Mouse (Mus musculus) liver, embryonic 16.5 days (tissue): ENCODE measurements around the gene Jchain. TPM values are rescaled to one million over a fixed set of nuclear protein-coding genes. Genes with fewer than 3 reads are reported as not detected.

Source experiments
- ATAC-seq: fragments of 200-750 bp; cut with Nextera tagmentation; 2 replicates; pipeline ENCODE4 v1.8.0; 2017; ENCODE audit warnings: low read depth, mild to moderate bottlenecking, moderate number of reproducible peaks, moderate library complexity
- H3K27ac ChIP-seq: fragments of 300-500 bp; sonication (generic); 2 replicates; pipeline ENCODE4 v1.5.1; 2014; ENCODE audit warnings: mild to moderate bottlenecking, low read length
- H3K27me3 ChIP-seq: fragments of 300-500 bp; sonication (generic); 2 replicates; pipeline ENCODE4 v1.6.1; 2014; ENCODE audit warnings: low read depth, low read length, mixed read lengths; ENCODE audit not compliant: control insufficient read depth, insufficient read depth
- H3K36me3 ChIP-seq: fragments of 300-500 bp; sonication (generic); 2 replicates; pipeline ENCODE4 v1.6.1; 2014; ENCODE audit warnings: mild to moderate bottlenecking; ENCODE audit not compliant: control insufficient read depth, insufficient read depth
- H3K4me1 ChIP-seq: fragments of 300-500 bp; sonication (generic); 2 replicates; pipeline ENCODE4 v1.6.1; 2014; ENCODE audit warnings: low read depth, low read length, mixed read lengths; ENCODE audit not compliant: control insufficient read depth
- H3K4me2 ChIP-seq: fragments of 300-500 bp; sonication (generic); 2 replicates; pipeline ENCODE4 v1.6.1; 2014; ENCODE audit warnings: low read depth, low read length, mixed read lengths
- H3K4me3 ChIP-seq: fragments of 300-500 bp; sonication (generic); 2 replicates; pipeline ENCODE4 v1.5.1; 2014; ENCODE audit warnings: low read depth, mild to moderate bottlenecking, low read length
- H3K9ac ChIP-seq: fragments of 300-500 bp; sonication (generic); 2 replicates; pipeline ENCODE4 v1.6.1; 2014; ENCODE audit warnings: low read depth, low read length
- H3K9me3 ChIP-seq: fragments of 300-500 bp; sonication (generic); replicated peaks from 2 replicates; pipeline ENCODE4 v1.6.1; 2016; ENCODE audit warnings: low read length; ENCODE audit not compliant: control insufficient read depth
- WGBS: fragments of 180-500 bp; shearing (Covaris S2); extraction: QIAGEN DNeasy Blood & Tissue Kit; methylation state at CpG from one replicate; pipeline ENCODE4 v1.1.7; 2014; ENCODE audit not compliant: insufficient replicate concordance; 5-methylcytosine and 5-hydroxymethylcytosine counted together
- polyA plus RNA-seq: library from polyadenylated mRNA; unstranded; fragments of >200 nt; fragmentation: Nextera tagmentation; extraction: Ambion mirVana; gene quantifications from 2 replicates; pipeline ENCODE4 v1.2.1, GENCODE M21; 2015

Jchain gene
- polyA plus RNA-seq, 1 experiment from 2014 or later: 0.06 TPM

GRCm38 (mm10) chr5:88540845-88541244, 13.2 kb upstream of the Jchain start:
- no peak overlapping the region for H3K9ac ChIP-seq
- no peak overlapping the region for H3K4me2 ChIP-seq
- H3K36me3 ChIP-seq: no peaks in the 10 kb centered on the region
- no peaks in the 10 kb centered on the region for H3K27me3 ChIP-seq
- no peak overlapping the region for H3K4me3 ChIP-seq
- no peaks in the 10 kb centered on the region for H3K9me3 ChIP-seq
- H3K4me1 ChIP-seq: no peaks in the 10 kb centered on the region
- no peak for ATAC-seq
- H3K27ac ChIP-seq: no peak overlapping the region

- H3K27me3 ChIP-seq: no peaks in the 10 kb centered on the region
- no peak overlapping the region for H3K4me2 ChIP-seq
- H3K4me3 ChIP-seq: no peak overlapping the region
- WGBS: 52% methylated on average over 3 of the region's 3 CpGs
- no peaks in the 10 kb centered on the region for H3K9me3 ChIP-seq
- no peak overlapping the region for H3K9ac ChIP-seq
- H3K36me3 ChIP-seq: no peaks in the 10 kb centered on the region
- no peak for ATAC-seq
- H3K27ac ChIP-seq: no peak overlapping the region
- H3K4me1 ChIP-seq: no peaks in the 10 kb centered on the region
Measured at GRCm38 (mm10) chr5:88534697-88535096, 7.0 kb upstream of the Jchain start.

- H3K36me3 ChIP-seq: no peaks in the 10 kb centered on the region
- no peak overlapping the region for H3K4me3 ChIP-seq
- no peak overlapping the region for H3K4me2 ChIP-seq
- WGBS: 22% methylated on average over 1 of the region's 1 CpGs
- H3K9me3 ChIP-seq: no peaks in the 10 kb centered on the region
- H3K4me1 ChIP-seq: no peaks in the 10 kb centered on the region
- ATAC-seq: no peak
- no peaks in the 10 kb centered on the region for H3K27me3 ChIP-seq
- no peak overlapping the region for H3K27ac ChIP-seq
- H3K9ac ChIP-seq: no peak overlapping the region
Measured at GRCm38 (mm10) chr5:88530908-88531307, 3.2 kb upstream of the Jchain start.

- no peak overlapping the region for H3K27ac ChIP-seq
- WGBS: 5% methylated on average over 2 of the region's 2 CpGs
- H3K36me3 ChIP-seq: no peaks in the 10 kb centered on the region
- no peaks in the 10 kb centered on the region for H3K4me1 ChIP-seq
- H3K4me2 ChIP-seq: no peak overlapping the region
- ATAC-seq: no peak
- H3K9me3 ChIP-seq: no peaks in the 10 kb centered on the region
- H3K27me3 ChIP-seq: no peaks in the 10 kb centered on the region
- H3K4me3 ChIP-seq: no peak overlapping the region
- H3K9ac ChIP-seq: no peak overlapping the region
Measured at GRCm38 (mm10) chr5:88519232-88519631, 8.5 kb downstream of the Jchain start.

GRCm38 (mm10) chr5:88508990-88509389, 18.7 kb downstream of the Jchain start:
- H3K27me3 ChIP-seq: no peaks in the 10 kb centered on the region
- no peak overlapping the region for H3K4me2 ChIP-seq
- no peaks in the 10 kb centered on the region for H3K36me3 ChIP-seq
- no peak for ATAC-seq
- no peaks in the 10 kb centered on the region for H3K9me3 ChIP-seq
- H3K27ac ChIP-seq: no peak overlapping the region
- no peak overlapping the region for H3K4me3 ChIP-seq
- 50% methylated on average over 1 of the region's 1 CpGs for WGBS
- no peaks in the 10 kb centered on the region for H3K4me1 ChIP-seq
- H3K9ac ChIP-seq: no peak overlapping the region

GRCm38 (mm10) chr5:88508555-88508954, 19.1 kb downstream of the Jchain start:
- no peaks in the 10 kb centered on the region for H3K36me3 ChIP-seq
- ATAC-seq: no peak
- WGBS: 13% methylated on average over 1 of the region's 1 CpGs
- no peaks in the 10 kb centered on the region for H3K4me1 ChIP-seq
- no peak overlapping the region for H3K4me3 ChIP-seq
- H3K27me3 ChIP-seq: no peaks in the 10 kb centered on the region
- H3K27ac ChIP-seq: no peak overlapping the region
- no peak overlapping the region for H3K4me2 ChIP-seq
- H3K9ac ChIP-seq: no peak overlapping the region
- H3K9me3 ChIP-seq: no peaks in the 10 kb centered on the region

GRCm38 (mm10) chr5:88499781-88500180, 27.9 kb downstream of the Jchain start:
- Histone ChIP-seq H3K9me3 (no peaks in the 10 kb centered on the region), H3K4me1 (no peaks in the 10 kb centered on the region), H3K4me3 (no peak overlapping the region), H3K27ac (no peak overlapping the region), H3K27me3 (no peaks in the 10 kb centered on the region), H3K4me2 (no peak overlapping the region), H3K9ac (no peak overlapping the region), H3K36me3 (no peaks in the 10 kb centered on the region)
- 75% methylated on average over 3 of the region's 3 CpGs for WGBS
- ATAC-seq: no peak

- Histone ChIP-seq H3K27me3 (no peaks in the 10 kb centered on the region), H3K9me3 (no peaks in the 10 kb centered on the region), H3K36me3 (no peaks in the 10 kb centered on the region), H3K4me2 (no peak overlapping the region), H3K9ac (no peak overlapping the region), H3K27ac (no peak overlapping the region), H3K4me3 (no peak overlapping the region), H3K4me1 (no peaks in the 10 kb centered on the region)
- 62% methylated on average over 5 of the region's 5 CpGs for WGBS
- no peak for ATAC-seq
Measured at GRCm38 (mm10) chr5:88491111-88491510, 36.6 kb downstream of the Jchain start.

GRCm38 (mm10) chr5:88489004-88489403, 38.7 kb downstream of the Jchain start:
- 24% methylated on average over 2 of the region's 2 CpGs for WGBS
- no peak for ATAC-seq

GRCm38 (mm10) chr5:88487675-88488074, 40.0 kb downstream of the Jchain start, which contains the start of gene Enam:
Gene Enam, plus strand, starts transcription at chr5:88487975.
- Histone ChIP-seq H3K9me3 (no peaks in the 10 kb centered on the region), H3K4me2 (no peak within 1 kb of the TSS), H3K27ac (no peak within 1 kb of the TSS), H3K36me3 (no peaks in the 10 kb centered on the region), H3K4me3 (no peak within 1 kb of the TSS), H3K27me3 (no peaks in the 10 kb centered on the region), H3K4me1 (no peaks in the 10 kb centered on the region), H3K9ac (no peak within 1 kb of the TSS)
- no peak for ATAC-seq

More at GRCm38 (mm10) chr5:88489004-88489403, 38.7 kb downstream of the Jchain start:
- H3K36me3 ChIP-seq: no peaks in the 10 kb centered on the region
- H3K4me2 ChIP-seq: no peak overlapping the region
- no peak overlapping the region for H3K4me3 ChIP-seq
- H3K9ac ChIP-seq: no peak overlapping the region
- H3K9me3 ChIP-seq: no peaks in the 10 kb centered on the region
- no peak overlapping the region for H3K27ac ChIP-seq
- no peaks in the 10 kb centered on the region for H3K4me1 ChIP-seq
- no peaks in the 10 kb centered on the region for H3K27me3 ChIP-seq
